Mouse (Mus musculus) midbrain, embryonic 10.5 days (tissue): Measurements from ENCODE around the gene Cnppd1. TPM values are rescaled to one million over a fixed set of nuclear protein-coding genes. Genes with fewer than 3 reads are reported as not detected.

Experiments used
- DNase-seq: peaks from one replicate; pipeline ENCODE4 v3.0.0-alpha.2; 2017; ENCODE audit warnings: low spot score
- H3K27ac ChIP-seq: fragments of 300-500 bp; sonication (generic); replicated peaks from 2 replicates; pipeline ENCODE4 v1.5.1; 2016; ENCODE audit warnings: mild to moderate bottlenecking
- H3K27me3 ChIP-seq: fragments of 300-500 bp; sonication (generic); 2 replicates; pipeline ENCODE4 v1.6.1; 2016; ENCODE audit warnings: low read depth, mild to moderate bottlenecking; ENCODE audit not compliant: poor library complexity, severe bottlenecking
- H3K36me3 ChIP-seq: fragments of 300-500 bp; sonication (generic); 2 replicates; pipeline ENCODE4 v1.6.1; 2016; ENCODE audit warnings: mild to moderate bottlenecking, moderate library complexity
- H3K4me1 ChIP-seq: fragments of 300-500 bp; sonication (generic); 2 replicates; pipeline ENCODE4 v1.6.1; 2016
- H3K4me3 ChIP-seq: fragments of 300-500 bp; sonication (generic); 2 replicates; pipeline ENCODE4 v1.5.1; 2016; ENCODE audit warnings: mild to moderate bottlenecking, moderate library complexity
- H3K9me3 ChIP-seq: fragments of 300-500 bp; sonication (generic); replicated peaks from 2 replicates; pipeline ENCODE4 v1.6.1; 2016; ENCODE audit warnings: mild to moderate bottlenecking
- WGBS: fragments of 180-500 bp; shearing (Covaris S2); methylation state at CpG from one replicate; pipeline ENCODE4 v1.1.7; 2016; 5-methylcytosine and 5-hydroxymethylcytosine counted together
- polyA plus RNA-seq: library from polyadenylated mRNA; unstranded; fragments of >200 nt; fragmentation: Nextera tagmentation; extraction: Ambion mirVana; gene quantifications from 2 replicates; pipeline ENCODE4 v1.2.1, GENCODE M21; 2016

Gene Cnppd1
- 51.7 and 60.4 TPM in 2 replicates for polyA plus RNA-seq

DNA sequence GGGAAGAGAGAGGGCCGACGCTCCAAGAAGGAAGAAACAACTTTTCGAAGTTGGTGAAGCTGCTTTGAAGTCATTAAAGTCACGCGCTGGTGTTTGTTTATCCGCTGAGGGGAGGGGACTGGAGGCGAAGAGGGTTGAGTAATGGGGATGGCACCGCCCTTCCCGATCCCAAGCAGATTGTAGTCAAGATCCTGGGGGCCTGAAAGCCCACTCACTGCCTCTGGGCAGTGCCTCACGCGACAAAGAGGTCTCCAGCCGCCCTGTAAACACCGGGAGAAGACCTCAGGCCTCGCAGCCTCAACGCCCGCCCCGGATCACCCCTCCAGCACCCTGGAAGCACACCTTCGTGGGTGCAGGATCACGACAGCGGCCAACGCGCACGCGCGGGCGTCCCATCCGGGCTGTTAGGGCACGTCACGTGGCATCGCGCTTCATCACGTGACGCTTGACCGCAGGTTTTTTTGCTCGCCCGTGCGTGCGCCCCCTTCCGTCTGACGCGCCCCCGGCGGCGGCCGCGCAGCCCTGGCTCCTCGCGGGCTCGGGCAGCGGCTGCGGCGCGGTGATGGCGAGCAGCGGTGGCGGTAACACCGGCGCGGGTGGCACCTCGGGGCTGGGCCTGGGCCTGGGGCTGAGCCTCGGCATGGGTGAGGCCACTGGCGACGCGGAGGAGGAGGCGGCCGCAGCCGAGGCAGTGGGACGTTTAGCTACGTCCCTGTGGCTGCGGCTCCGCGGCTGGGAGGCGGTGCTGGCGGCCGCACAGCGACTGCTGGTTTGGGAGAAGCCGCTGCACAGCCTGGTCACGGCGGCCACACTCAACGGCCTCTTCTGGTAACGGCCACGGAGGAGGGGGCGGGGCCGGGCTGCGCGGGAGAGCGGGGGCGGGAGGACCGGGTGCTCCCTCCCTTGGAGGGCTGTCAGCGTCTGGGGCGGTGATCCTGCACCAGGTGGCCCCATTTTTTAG, at the start of gene Cnppd1, which contains the start of gene Retreg2:
Gene Cnppd1 (minus strand): TSS at position 411 of the 961 bp plus-strand sequence.
Gene Retreg2 (plus strand): TSS at position 478 of the 961 bp plus-strand sequence.
- Histone ChIP-seq H3K27me3 (no peaks in the 10 kb centered on the region), H3K36me3 (peaks cover 59% of the 10 kb centered on the region)
- WGBS: under 1% methylated on average over 91 of the region's 91 CpGs

DNA sequence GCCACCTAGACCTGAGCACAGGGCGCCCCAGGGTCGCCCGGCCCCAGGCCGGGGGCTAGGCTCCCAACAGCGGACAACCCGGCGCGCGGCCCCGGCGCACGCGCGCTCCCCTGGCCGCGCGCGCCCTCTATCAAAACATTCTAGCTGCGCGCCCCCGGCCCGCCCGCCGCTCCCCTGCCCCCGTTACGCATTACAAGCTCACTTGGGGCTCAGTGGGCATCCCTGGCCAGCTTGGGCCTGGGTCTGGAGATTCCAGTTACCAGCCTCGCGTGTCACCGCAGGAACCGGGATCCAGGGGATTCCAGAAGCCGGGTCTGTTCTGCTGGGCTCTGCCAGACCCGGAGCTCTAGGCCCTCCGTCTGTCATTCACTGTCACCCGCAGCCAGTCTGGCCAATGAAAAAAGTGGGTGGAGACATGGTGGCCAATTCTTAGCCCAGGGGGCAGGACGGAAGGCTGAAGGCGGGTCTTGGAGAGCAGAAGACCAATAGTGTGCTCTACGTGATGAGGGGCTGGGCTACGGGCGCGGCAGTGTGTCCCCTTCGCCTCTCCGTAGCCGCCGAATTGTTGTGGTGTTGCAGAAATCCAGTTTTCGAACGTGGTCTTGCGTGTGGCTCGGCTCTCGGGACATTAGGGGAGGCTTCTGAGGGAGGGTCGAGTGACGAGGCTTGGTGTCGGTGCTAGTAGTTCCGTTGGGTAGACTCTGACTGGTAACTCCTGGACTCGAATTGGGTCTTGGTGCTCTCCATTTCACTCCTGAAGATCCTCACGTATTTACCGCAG, 49.3 kb upstream of the Cnppd1 start, which contains the start of the genes Ankzf1 and Atg9a:
Gene Ankzf1 (plus strand): TSS at position 530 of the 781 bp plus-strand sequence.
Gene Atg9a (minus strand): TSS at position 575 of the 781 bp plus-strand sequence.
- peak; percentile 95 for DNase-seq
- peaks cover 35% of the 10 kb centered on the region for H3K36me3 ChIP-seq

More for the DNA sequence above, at the start of gene Cnppd1, which contains the start of gene Retreg2:
- DNase-seq: peak; percentile 97
- H3K4me1 ChIP-seq: peaks cover 42% of the 10 kb centered on the region
- peak within 1 kb of the TSS; percentile 86 for H3K4me3 ChIP-seq
- no peaks in the 10 kb centered on the region for H3K9me3 ChIP-seq
- peak within 1 kb of the TSS; percentile 97 for H3K27ac ChIP-seq

GRCm38 (mm10) chr1:75191258-75191621, 48.7 kb upstream of the Cnppd1 start:
- Histone ChIP-seq H3K4me1 (peaks cover 28% of the 10 kb centered on the region), H3K27me3 (no peaks in the 10 kb centered on the region), H3K4me3 (peak overlapping the region; percentile 86), H3K36me3 (peaks cover 35% of the 10 kb centered on the region), H3K9me3 (no peaks in the 10 kb centered on the region), H3K27ac (peak overlapping the region; percentile 89)
- 47% methylated on average over 5 of the region's 5 CpGs for WGBS
- no peak for DNase-seq

More for the DNA sequence above, 49.3 kb upstream of the Cnppd1 start, which contains the start of the genes Ankzf1 and Atg9a:
- H3K9me3 ChIP-seq: no peaks in the 10 kb centered on the region
- under 1% methylated on average over 56 of the region's 56 CpGs for WGBS
- H3K4me3 ChIP-seq: peak within 1 kb of the TSS; percentile 86
- H3K27me3 ChIP-seq: no peaks in the 10 kb centered on the region
- peaks cover 28% of the 10 kb centered on the region for H3K4me1 ChIP-seq
- peak within 1 kb of the TSS; percentile 89 for H3K27ac ChIP-seq

DNA sequence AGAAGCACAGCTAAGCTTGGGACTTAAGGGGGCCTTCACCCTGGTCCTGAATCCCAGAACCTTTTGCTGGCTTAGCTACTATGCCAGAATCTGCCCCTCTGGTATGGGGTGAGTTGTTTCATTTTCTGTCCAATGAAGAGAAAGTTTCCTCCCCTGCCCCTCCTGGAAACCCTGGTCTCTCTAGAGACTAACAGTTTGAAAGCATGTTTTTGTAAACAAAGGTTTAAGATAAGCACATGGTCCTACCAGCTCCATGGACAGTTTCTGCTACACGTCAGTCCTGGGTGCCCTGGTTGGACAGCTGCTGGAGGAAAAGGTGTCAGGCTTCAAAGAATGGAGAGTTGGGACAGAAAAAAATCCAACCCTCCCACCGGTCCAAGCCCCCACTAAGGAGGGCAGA, 48.1 kb upstream of the Cnppd1 start:
- WGBS: 63% methylated on average over 2 of the region's 2 CpGs
- Histone ChIP-seq H3K27ac (no peak overlapping the region), H3K9me3 (no peaks in the 10 kb centered on the region), H3K4me3 (peak overlapping the region; percentile 86; the same call in 1 of the 2 replicates), H3K27me3 (no peaks in the 10 kb centered on the region), H3K4me1 (peaks cover 28% of the 10 kb centered on the region), H3K36me3 (peaks cover 35% of the 10 kb centered on the region)
- DNase-seq: no peak

- peaks cover 42% of the 10 kb centered on the region for H3K36me3 ChIP-seq
- DNase-seq: no peak
- no peaks in the 10 kb centered on the region for H3K9me3 ChIP-seq
- no peak overlapping the region for H3K4me3 ChIP-seq
- no peak overlapping the region for H3K27ac ChIP-seq
- no peaks in the 10 kb centered on the region for H3K27me3 ChIP-seq
- 88% methylated on average over 2 of the region's 2 CpGs for WGBS
- peaks cover 22% of the 10 kb centered on the region for H3K4me1 ChIP-seq
Observed at GRCm38 (mm10) chr1:75187914-75188483, 45.5 kb upstream of the Cnppd1 start.

DNA sequence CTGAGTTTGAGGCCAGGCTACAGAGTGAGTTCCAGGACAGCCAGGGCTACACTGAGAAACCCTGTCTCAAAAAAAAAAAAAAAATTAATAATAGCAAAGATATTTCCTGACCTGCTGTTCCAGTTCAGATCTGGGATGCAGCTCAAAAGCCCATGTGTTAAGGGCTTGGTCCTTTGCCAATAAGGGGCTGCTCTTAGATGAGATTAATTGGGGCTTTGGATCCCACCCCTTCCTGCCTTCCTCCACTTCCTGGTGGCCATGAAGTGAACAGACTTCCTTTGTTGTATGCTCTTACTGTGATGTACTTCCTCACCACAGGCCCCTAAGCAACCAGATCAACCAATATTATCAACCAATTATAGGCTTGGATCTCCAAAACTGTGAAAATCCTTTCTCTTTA, 44.6 kb upstream of the Cnppd1 start:
- Histone ChIP-seq H3K4me1 (peaks cover 14% of the 10 kb centered on the region), H3K36me3 (peaks cover 51% of the 10 kb centered on the region), H3K27ac (no peak overlapping the region), H3K4me3 (no peak overlapping the region), H3K9me3 (no peaks in the 10 kb centered on the region), H3K27me3 (no peaks in the 10 kb centered on the region)
- DNase-seq: no peak

DNA sequence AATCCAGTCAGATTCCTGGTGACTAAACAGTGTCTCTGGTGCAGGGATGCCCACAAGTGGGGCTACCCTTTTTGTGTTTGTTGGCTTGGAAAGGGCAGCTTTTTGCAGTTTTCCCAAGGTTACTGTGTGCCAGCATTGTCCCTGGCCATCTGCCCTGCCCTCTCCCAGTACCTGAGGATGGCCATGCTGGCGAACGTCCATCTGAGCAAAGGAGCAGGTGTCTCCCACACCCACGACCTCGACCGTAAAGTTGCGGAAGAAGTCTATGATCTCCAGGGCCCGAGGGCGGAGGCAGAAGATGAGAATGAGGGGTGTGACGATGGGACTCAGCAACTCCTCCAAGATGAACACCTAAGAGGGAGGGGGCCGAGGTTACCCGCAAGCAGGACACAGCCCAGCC, 43.0 kb upstream of the Cnppd1 start:
- H3K27me3 ChIP-seq: no peaks in the 10 kb centered on the region
- H3K4me1 ChIP-seq: peaks cover 8% of the 10 kb centered on the region
- WGBS: 93% methylated on average over 11 of the region's 11 CpGs
- peaks cover 60% of the 10 kb centered on the region for H3K36me3 ChIP-seq
- H3K27ac ChIP-seq: no peak overlapping the region
- no peaks in the 10 kb centered on the region for H3K9me3 ChIP-seq
- H3K4me3 ChIP-seq: no peak overlapping the region
- DNase-seq: no peak

DNA sequence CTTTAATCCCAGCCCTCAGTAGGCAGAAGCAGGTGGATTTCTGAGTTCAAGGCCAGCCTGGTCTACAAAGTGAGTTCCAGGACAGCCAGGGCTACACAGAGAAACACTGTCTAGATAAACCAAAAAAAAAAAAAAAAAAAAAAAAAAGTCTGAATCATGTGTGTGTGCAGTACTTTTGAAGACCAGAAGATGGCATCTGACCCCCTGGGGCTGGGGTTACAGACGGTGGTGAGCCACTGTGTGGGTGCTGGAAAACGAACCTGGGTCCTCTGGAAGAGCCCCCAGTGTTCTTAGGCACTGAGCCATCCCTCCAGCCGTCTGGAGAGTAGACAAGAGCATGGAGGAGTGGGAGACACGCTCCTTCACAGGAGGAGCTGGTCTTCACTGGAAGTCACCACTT, 39.6 kb upstream of the Cnppd1 start:
- H3K27ac ChIP-seq: no peak overlapping the region
- WGBS: 81% methylated on average over 4 of the region's 4 CpGs
- no peaks in the 10 kb centered on the region for H3K27me3 ChIP-seq
- peaks cover 28% of the 10 kb centered on the region for H3K4me1 ChIP-seq
- peaks cover 60% of the 10 kb centered on the region for H3K36me3 ChIP-seq
- no peak overlapping the region for H3K4me3 ChIP-seq
- no peaks in the 10 kb centered on the region for H3K9me3 ChIP-seq
- no peak for DNase-seq

GRCm38 (mm10) chr1:75181377-75181870, 38.9 kb upstream of the Cnppd1 start:
- Histone ChIP-seq H3K4me3 (no peak overlapping the region), H3K27me3 (no peaks in the 10 kb centered on the region), H3K36me3 (peaks cover 61% of the 10 kb centered on the region), H3K27ac (no peak overlapping the region), H3K9me3 (no peaks in the 10 kb centered on the region), H3K4me1 (peaks cover 28% of the 10 kb centered on the region)
- WGBS: 82% methylated on average over 4 of the region's 4 CpGs
- no peak for DNase-seq

GRCm38 (mm10) chr1:75180741-75181140, 38.2 kb upstream of the Cnppd1 start:
- Histone ChIP-seq H3K27me3 (no peaks in the 10 kb centered on the region), H3K4me1 (peaks cover 28% of the 10 kb centered on the region), H3K36me3 (peaks cover 61% of the 10 kb centered on the region), H3K4me3 (peak overlapping the region; percentile 64), H3K27ac (peak overlapping the region; percentile 89), H3K9me3 (no peaks in the 10 kb centered on the region)
- DNase-seq: no peak
- whole genome bisulfite sequencing: 32% methylated on average over 7 of the region's 7 CpGs

DNA sequence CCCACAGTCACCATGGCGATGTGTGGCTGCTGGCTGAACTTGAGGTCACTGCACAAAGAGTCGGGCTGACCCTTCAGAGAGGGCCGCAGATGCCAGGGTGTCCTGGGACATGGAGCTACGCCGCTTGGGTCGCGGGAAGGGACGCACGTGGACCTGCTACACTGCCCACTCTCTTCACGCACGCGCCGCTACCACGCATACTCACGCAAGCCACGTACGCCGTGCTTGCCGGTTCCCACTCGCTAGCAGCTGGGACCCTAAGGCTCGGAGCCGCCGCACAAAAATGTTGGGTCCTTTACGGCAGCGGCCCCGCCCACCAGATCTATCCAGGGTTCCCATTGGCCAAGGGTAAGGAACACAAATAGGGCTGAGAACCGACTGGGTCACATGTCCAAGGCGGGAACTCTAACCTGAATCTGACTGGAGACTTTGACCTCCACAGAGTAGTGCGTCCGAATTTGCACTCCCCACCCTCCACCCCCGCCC, 37.6 kb upstream of the Cnppd1 start, which contains the start of gene Abcb6:
Gene Abcb6 (minus strand): TSS at position 288 of the 486 bp plus-strand sequence.
- Histone ChIP-seq H3K9me3 (no peaks in the 10 kb centered on the region), H3K27me3 (no peaks in the 10 kb centered on the region), H3K4me1 (peaks cover 28% of the 10 kb centered on the region), H3K4me3 (peak within 1 kb of the TSS; percentile 64), H3K36me3 (peaks cover 61% of the 10 kb centered on the region), H3K27ac (peak within 1 kb of the TSS; percentile 89)
- WGBS: under 1% methylated on average over 31 of the region's 31 CpGs
- peak; percentile 95 for DNase-seq
